Mouse (Mus musculus): ENCODE measurements around the gene Slc7a6.

Slc7a6 gene

GRCm38 (mm10) chr8:106168356-106169016 lies at the start of gene Slc7a6:
Gene Slc7a6, plus strand, starts transcription at chr8:106168857.
- DNase-seq = peak; percentile 96

DNA sequence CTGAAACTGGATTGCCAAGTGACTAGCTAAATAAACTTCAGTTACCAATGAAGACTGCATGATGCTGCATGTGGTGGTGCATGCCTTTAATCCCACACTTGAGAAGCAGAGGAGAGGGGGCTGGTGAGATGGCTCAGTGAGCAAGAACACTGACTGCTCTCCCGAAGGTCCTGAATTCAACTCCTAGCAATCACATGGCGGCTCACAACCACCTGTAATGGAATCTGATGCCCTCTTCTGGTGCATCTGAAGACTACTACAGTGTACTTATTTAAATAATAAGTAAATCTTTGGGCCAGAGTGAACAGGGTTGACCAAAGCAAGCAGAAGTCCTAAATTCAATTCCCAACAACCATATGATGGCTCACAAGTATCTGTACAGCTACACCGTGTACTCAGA lies 45.2 kb upstream of the Slc7a6 start:
- no peak for DNase-seq

GRCm38 (mm10) chr8:106126055-106126454 lies 42.6 kb upstream of the Slc7a6 start:
- no peak for DNase-seq

DNA sequence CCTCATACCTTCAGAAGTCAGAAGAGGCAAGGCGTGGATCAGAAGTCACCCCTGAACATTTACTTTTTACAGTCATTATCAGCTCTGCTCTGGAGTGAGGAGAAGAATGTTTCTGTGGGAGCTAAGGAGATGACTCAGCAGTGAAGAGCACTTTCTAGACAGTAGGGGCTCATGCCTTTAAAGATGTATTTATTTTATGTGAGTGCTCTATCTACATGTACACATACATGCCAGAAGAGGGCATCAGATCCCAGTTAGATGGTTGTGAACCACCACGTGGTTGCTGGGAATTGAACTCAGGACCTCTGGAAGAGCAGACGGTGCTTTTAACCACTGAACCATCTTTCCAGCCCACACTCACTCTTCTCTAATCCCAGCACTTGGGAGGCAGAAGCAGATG lies 41.6 kb upstream of the Slc7a6 start:
- DNase-seq = no peak

DNA sequence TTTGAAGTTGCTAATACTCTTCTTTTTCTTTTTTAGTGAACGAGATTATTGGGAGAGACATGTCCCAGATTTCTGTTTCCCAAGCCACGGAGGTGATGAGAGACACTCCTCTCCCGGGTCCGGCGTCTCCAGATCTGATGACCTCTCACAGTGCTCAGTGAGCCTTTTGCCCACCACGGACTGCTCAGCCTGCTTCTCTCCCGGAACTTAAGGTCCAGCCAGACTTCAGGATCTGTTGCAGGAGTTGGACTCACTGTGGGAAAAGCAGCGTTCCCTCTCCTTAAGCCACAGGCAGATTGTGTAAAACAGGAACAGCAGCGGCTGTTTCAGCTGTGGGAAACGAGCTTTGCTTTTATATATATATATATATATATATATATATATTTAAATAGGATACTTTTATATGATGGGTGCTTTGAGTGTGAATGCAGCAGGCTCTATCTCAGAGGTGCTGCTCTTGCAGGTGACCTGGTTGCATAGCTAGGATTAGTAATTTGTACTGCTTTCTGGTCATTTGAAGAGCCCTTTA lies 40.7 kb upstream of the Slc7a6 start:
- DNase-seq = peak; percentile 27

DNA sequence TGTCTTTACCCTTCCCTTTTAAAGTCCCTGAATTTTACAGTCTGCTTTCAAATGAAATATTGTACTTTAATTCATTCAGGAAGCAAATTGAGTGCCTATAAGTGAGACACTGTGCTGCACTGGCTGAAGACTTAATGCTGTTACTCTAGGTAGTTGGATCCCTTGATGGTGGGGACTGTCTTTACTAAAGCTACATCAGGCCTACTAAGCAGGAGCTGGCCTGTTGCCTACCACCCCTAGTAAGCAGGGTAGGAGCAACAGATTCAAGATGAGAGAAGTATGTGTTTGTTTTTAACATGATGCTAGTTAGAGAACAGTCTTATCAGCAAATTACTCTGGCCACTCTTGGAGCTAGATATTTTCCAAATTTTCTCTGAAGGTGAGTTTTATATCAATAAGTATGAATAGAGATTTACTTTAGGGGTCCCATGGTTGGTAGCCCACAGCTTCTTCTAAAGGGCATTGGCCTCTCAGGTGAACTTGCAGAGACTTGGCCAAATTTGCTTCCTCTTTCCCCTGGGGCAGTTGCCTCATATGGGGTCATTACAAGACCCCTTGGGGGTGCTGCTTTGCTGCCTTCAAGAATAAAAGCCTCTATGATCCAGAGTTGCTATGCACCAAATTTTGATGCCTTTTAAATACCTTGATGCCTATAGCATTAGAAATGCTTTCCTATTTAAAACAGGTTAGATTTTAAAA lies 39.3 kb upstream of the Slc7a6 start:
- DNase-seq = no peak

- DNase-seq = peak; percentile 12
These were observed 38.7 kb upstream of the Slc7a6 start for GRCm38 (mm10) chr8:106129997-106130396.

GRCm38 (mm10) chr8:106130505-106130904 lies 38.2 kb upstream of the Slc7a6 start:
- no peak for DNase-seq

DNA sequence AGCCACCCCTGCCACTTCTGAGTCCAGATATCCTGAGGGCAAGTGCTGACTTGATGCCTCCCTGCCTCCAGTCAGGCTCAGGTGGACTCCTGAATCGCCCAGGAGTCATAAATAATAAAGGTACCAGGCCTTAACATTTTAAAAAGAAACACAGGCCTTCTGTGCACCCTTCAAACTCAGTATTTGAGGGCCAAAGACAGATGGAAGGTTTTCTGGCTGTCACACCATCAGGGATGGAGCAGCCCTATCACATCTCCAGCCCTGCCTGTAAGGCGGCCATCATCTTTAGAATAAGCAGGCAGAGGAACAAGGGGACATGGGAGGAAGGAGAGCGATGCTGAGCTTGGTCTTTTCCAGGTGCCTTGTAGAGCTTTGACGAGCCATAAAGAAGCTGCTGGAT lies 37.6 kb upstream of the Slc7a6 start:
- DNase-seq = no peak

DNA sequence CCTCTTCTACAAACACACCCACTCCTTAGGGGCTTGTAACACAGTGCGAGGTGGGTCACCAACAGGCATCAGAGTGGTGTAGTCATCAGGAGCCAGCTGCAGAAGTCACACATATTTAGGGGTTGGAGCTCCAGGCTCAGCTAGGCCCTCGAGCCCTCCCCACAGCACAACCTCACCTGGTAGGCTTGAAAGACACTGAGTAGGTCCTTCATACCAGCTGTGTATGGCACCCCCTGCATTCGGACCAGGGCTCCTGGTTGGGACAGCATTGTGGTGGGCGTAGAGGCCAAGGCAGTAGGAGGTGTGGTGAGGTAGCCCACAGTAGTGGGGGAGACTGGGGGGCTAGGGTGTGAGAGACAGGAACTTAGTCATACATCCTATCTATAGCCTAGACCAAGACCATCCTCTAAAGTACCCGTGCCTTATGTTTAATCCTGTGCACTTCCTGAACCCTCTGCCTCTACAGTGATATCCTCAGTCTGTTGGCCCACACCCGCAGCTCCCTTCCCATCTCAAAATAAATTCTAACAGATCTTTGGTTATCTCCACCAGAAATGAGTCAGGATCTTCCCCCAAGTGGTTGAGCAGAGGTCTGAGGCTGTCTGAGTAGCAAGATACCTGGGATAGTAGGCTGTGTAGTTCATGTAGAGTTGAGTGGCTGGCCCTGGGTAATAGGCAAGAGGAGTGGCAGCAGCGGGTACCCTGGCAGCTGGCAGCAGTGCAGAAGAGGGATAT lies 37.0 kb upstream of the Slc7a6 start:
- DNase-seq = no peak

GRCm38 (mm10) chr8:106132356-106132755 lies 36.3 kb upstream of the Slc7a6 start:
- no peak for DNase-seq

GRCm38 (mm10) chr8:106133526-106133925 lies 35.1 kb upstream of the Slc7a6 start:
- DNase-seq = peak; percentile 54

DNA sequence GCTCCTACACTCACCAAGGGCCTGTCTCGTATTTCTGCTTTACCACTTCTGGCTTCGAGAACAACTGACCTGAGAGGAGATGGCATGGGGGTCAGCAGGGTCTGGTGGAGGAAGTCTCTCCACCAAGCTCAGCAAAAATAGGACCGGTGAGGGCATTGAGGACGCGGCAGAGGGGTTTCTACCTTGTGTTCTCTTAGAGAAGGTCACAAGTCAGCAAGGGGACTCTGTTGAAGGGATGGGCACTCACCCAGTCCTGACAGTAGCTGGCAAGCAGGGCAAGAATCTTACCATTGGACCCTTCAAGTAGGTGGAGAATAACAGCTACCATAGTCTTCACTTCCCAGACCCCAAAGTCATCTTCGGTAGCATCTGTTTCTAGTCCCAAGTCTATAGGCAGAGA lies 34.7 kb upstream of the Slc7a6 start:
- DNase-seq = no peak

- peak; percentile 65 for DNase-seq
These were observed 33.7 kb upstream of the Slc7a6 start for GRCm38 (mm10) chr8:106134751-106135571.

DNA sequence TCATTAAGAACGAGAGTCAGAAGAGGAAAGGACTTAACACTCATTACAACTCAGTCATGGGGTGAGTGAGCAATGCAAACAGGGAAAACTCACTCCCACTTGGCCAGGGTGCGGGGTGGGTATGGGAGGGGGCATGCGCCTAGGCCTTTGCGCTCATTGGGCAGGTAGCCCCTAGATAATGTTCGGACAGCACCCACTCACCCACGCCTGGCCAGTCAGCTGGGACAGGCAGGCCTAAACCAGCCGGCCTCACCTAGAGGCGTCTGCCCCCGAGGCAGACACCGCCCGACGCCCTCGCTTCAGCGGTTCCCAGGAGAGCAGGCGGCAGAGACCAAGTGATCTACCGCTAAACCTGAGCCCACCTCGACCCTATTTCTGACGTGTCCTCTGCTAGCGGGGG lies 33.0 kb upstream of the Slc7a6 start:
- DNase-seq = peak; percentile 42

- DNase-seq = peak; percentile 76
These were observed 32.2 kb upstream of the Slc7a6 start, which contains the start of gene Esrp2 for GRCm38 (mm10) chr8:106136156-106137130. Gene Esrp2, minus strand, starts transcription at chr8:106136974.

DNA sequence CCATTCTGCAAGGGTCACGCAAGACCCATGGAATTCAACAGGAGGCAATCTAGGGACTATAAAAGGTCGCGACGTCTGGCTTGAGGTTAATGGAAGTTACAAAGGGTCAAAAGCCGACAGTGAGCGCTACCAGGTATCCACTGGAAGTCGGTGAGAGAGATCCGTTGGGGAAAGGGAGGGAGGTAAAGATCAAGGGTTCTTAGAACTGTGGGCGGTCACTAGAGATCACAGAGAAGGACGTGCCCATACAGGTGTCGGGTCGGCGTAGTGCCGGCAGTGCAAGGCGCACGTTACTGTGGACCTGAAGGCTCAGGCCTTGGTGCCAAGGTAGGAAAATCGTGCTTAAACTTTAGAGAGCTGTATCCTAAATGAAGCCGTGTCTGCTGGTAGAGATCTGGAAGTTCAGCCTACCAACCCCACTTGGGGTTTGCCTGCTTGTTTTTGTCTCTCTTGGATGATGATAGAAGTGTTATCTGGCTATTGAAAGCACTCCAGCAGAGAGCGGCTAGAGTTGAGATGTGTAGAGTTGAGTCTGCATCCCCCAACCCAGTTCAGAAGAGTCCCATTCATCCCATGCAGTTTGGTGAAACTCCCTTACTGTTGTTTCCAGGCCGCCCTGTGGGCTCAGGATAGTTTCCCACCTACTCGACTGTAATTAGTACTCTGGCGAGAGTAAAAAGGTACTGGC lies 31.3 kb upstream of the Slc7a6 start:
- DNase-seq = no peak

GRCm38 (mm10) chr8:106137906-106138477 lies 30.7 kb upstream of the Slc7a6 start:
- peak; percentile 52 for DNase-seq

- no peak for DNase-seq
These were observed 30.0 kb upstream of the Slc7a6 start for GRCm38 (mm10) chr8:106138616-106139015.

- DNase-seq = no peak
These were observed 28.5 kb upstream of the Slc7a6 start for GRCm38 (mm10) chr8:106140191-106140590.
